Mouse (Mus musculus) layer of hippocampus, adult 18-20 months (tissue): ENCODE results near the gene Nkapd1. TPM values are rescaled to one million over a fixed set of nuclear protein-coding genes. Genes with fewer than 3 reads are reported as not detected.

Experiments
- DNase-seq, 2 experiments: peaks; one replicate each; pipeline ENCODE4 v3.0.0; 2022; ENCODE audit warnings: low spot score in 2 of 2
- total RNA-seq, 2 experiments: library from RNA; stranded (reverse); gene quantifications; 2 replicates each; pipeline ENCODE4 v1.2.3; 2021

Nkapd1 gene
- total RNA-seq, 2 experiments from 2014 or later: 18.3 to 19.5 TPM

GRCm38 (mm10) chr9:50602055-50602845 is 15.0 kb downstream of the Nkapd1 start:
- DNase-seq: no peak

GRCm38 (mm10) chr9:50601536-50601935 is 15.7 kb downstream of the Nkapd1 start:
- no peak for DNase-seq

GRCm38 (mm10) chr9:50596973-50597372 is 20.3 kb downstream of the Nkapd1 start:
- DNase-seq: no peak

- no peak for DNase-seq
Measured at GRCm38 (mm10) chr9:50594794-50595417, 22.4 kb downstream of the Nkapd1 start.

GRCm38 (mm10) chr9:50593544-50593943 is 23.7 kb downstream of the Nkapd1 start:
- no peak for DNase-seq

- DNase-seq: no peak
Measured at GRCm38 (mm10) chr9:50592955-50593354, 24.3 kb downstream of the Nkapd1 start.

- DNase-seq: no peak
Measured at GRCm38 (mm10) chr9:50590856-50591518, 26.3 kb downstream of the Nkapd1 start.

GRCm38 (mm10) chr9:50586955-50587354 is 30.3 kb downstream of the Nkapd1 start:
- no peak for DNase-seq

GRCm38 (mm10) chr9:50585145-50585818 is 32.0 kb downstream of the Nkapd1 start:
- DNase-seq: no peak

GRCm38 (mm10) chr9:50580370-50580769 is 36.9 kb downstream of the Nkapd1 start:
- DNase-seq: no peak

- no peak for DNase-seq
Measured at GRCm38 (mm10) chr9:50569599-50570525, 47.4 kb downstream of the Nkapd1 start.

- DNase-seq: no peak
Measured at GRCm38 (mm10) chr9:50567881-50568280, 49.4 kb downstream of the Nkapd1 start.

GRCm38 (mm10) chr9:50567372-50567771 is 49.9 kb downstream of the Nkapd1 start:
- DNase-seq: no peak

- DNase-seq: no peak
Measured at GRCm38 (mm10) chr9:50565940-50566339, 51.3 kb downstream of the Nkapd1 start.

- no peak for DNase-seq
Measured at GRCm38 (mm10) chr9:50565173-50565572, 52.1 kb downstream of the Nkapd1 start.

GRCm38 (mm10) chr9:50561918-50562360 is 55.3 kb downstream of the Nkapd1 start:
- no peak for DNase-seq

- DNase-seq: no peak
Measured at GRCm38 (mm10) chr9:50561145-50561917, 55.9 kb downstream of the Nkapd1 start, which contains the start of gene Tex12. Gene Tex12 (minus strand): TSS chr9:50561325.
